Mouse (Mus musculus): Measurements from ENCODE around the gene Fryl.

DNA sequence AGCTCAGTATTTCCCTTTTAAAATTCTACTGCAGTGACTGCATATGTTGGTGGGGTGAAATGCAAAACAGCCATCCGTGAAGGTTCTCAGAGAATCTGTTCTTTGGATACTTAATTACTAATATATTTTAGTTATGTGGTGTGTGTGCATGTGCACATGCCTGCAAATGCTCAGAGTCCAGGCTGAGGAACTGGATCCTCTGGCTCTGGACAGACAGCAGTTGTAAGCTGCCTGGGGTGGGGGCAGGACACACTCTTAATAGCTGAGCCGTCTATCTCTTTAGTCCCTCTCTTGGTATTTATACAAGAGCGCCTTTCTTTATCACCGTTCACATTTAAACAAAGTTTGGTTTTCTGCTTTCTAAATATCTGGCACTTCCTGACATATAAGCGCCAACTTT, 199.5 kb downstream of the Fryl start:
- no peak for TF ChIP-seq TAL1 (IDR thresholded peaks at IDR 0.05; ENCODE audit: low read length)
- TF ChIP-seq GATA1 (IDR thresholded peaks at IDR 0.05; ENCODE audit: low read length) = no peak

Measured in erythroblast, embryonic 14.5 days (primary cell).